Comparison of ENCODE assay signal across 9 mouse cellular contexts in genomic region chr5:120649374-120649933, GRCm38 (mm10). TPM values are rescaled to one million over a fixed set of nuclear protein-coding genes. Genes with fewer than 3 reads are reported as not detected.
A peak's percentile ranks its signal among the peaks of the same experiment; 100 is the strongest.
DNase-seq lines count a peak whose midpoint lies in the region; ATAC-seq and TF ChIP-seq lines count a peak whose summit lies in the region.
"Had no signal": no experiment of that assay in that cellular context is flagged by ENCODE, and none has a peak within 500 bp of the region (broad histone marks: within the 10 kb centered on the region; RNA-seq: fewer than 3 reads in every experiment).

No protein-coding gene starts in this region.

- peak overlapping the region; percentile 86 for H3K27ac ChIP-seq in layer of hippocampus, adult 2 months
- H3K27ac ChIP-seq in bone marrow macrophage, adult 2 months (ENCODE audit: insufficient read depth, low read depth, low read length): no peak overlapping the region
- no peak overlapping the region for H3K27ac ChIP-seq in forebrain, embryonic 11.5 days (ENCODE audit: low read depth, low read length)
- no peak overlapping the region for H3K27ac ChIP-seq in liver, embryonic 12.5 days
- no peak overlapping the region for H3K27ac ChIP-seq in stomach, postnatal 0 days (replicated peaks)

- peak overlapping the region; percentile 71 for H3K4me3 ChIP-seq in layer of hippocampus, adult 2 months
- H3K4me3 ChIP-seq in bone marrow macrophage, adult 2 months (ENCODE audit: insufficient read depth, low read length): peak overlapping the region; percentile 60
- H3K4me3 ChIP-seq in forebrain, embryonic 11.5 days (ENCODE audit: low read depth, low read length): peak overlapping the region; percentile 14; the same call in 1 of the 2 replicates
- peak overlapping the region; percentile 40 for H3K4me3 ChIP-seq in liver, embryonic 12.5 days
- H3K4me3 ChIP-seq in stomach, postnatal 0 days (ENCODE audit: low read depth, low read length): peak overlapping the region; percentile 28
- H3K4me3 ChIP-seq: myocyte had no signal

- peak in 1 of 2 experiments; percentile 41 for DNase-seq in layer of hippocampus, adult 2 months (ENCODE audit: low spot score in 2 of 2)
- no peak for DNase-seq in layer of hippocampus, postnatal 36 days
- peak; percentile 68 for DNase-seq in forebrain, embryonic 11.5 days (ENCODE audit: low spot score)
- DNase-seq in stomach, postnatal 0 days (ENCODE audit: low spot score): no peak
- no peak for DNase-seq in B cell, adult 2 months
- no peak for DNase-seq in adrenal gland, postnatal 25 days

- no peak for TF ChIP-seq POLR2A in bone marrow macrophage, adult 2 months (IDR thresholded peaks at IDR 0.05; ENCODE audit: borderline replicate concordance, low read depth, low read length)

- no peak; the same call in 1 of the 2 replicates for TF ChIP-seq CTCF in layer of hippocampus, adult 2 months (conservative IDR thresholded peaks at IDR 0.05)
- no peak for TF ChIP-seq CTCF in bone marrow macrophage, adult 2 months (IDR thresholded peaks at IDR 0.05; ENCODE audit: low read depth, low read length)
- 0 out of 2 replicates have a peak, but pooled peaks have one; percentile 22 for TF ChIP-seq CTCF in stomach, postnatal 0 days (IDR thresholded peaks at IDR 0.05; ENCODE audit: low read depth)

- peak overlapping the region; percentile 49 for H3K4me2 ChIP-seq in forebrain, embryonic 11.5 days (ENCODE audit: low read depth, low read length, severe bottlenecking)
- H3K4me2 ChIP-seq in liver, embryonic 12.5 days: peak overlapping the region; percentile 74
- peak overlapping the region; percentile 54 for H3K4me2 ChIP-seq in stomach, postnatal 0 days (replicated peaks; ENCODE audit: low read depth)

- no peak overlapping the region for H3K9ac ChIP-seq in forebrain, embryonic 11.5 days (ENCODE audit: low read length)
- 0 out of 2 replicates have a peak overlapping the region, but pooled peaks have one; percentile 17 for H3K9ac ChIP-seq in liver, embryonic 12.5 days
- no peak overlapping the region for H3K9ac ChIP-seq in stomach, postnatal 0 days (ENCODE audit: low read length)

- no peak for TF ChIP-seq EP300 in stomach, postnatal 0 days (optimal IDR thresholded peaks at IDR 0.05)

- 2% methylated on average over 21 of the region's 21 CpGs for WGBS in forebrain, embryonic 11.5 days
- 4% methylated on average over 21 of the region's 21 CpGs for WGBS in liver, embryonic 12.5 days (ENCODE audit: insufficient replicate concordance)
- 2% methylated on average over 21 of the region's 21 CpGs for WGBS in stomach, postnatal 0 days

- H3K27me3 ChIP-seq in forebrain, embryonic 11.5 days (ENCODE audit: control insufficient read depth, insufficient read depth, low read length): peaks cover 30% of the 10 kb centered on the region
- H3K27me3 ChIP-seq in liver, embryonic 12.5 days (replicated peaks): peaks cover 82% of the 10 kb centered on the region
- 0 out of 2 replicates have a peak, but pooled peaks cover 3% of the 10 kb centered on the region for H3K27me3 ChIP-seq in stomach, postnatal 0 days (ENCODE audit: control insufficient read depth, insufficient read depth, low read length)

- H3K9me3 ChIP-seq in forebrain, embryonic 11.5 days (ENCODE audit: control insufficient read depth, low read length): no peaks in the 10 kb centered on the region
- H3K9me3 ChIP-seq in liver, embryonic 12.5 days (replicated peaks): no peaks in the 10 kb centered on the region
- no peaks in the 10 kb centered on the region for H3K9me3 ChIP-seq in stomach, postnatal 0 days (ENCODE audit: control insufficient read depth, low read length)

- peaks cover 10% of the 10 kb centered on the region for H3K4me1 ChIP-seq in bone marrow macrophage, adult 2 months (ENCODE audit: control insufficient read depth, insufficient read depth, low read length)
- peaks cover 10% of the 10 kb centered on the region; the same call in 1 of the 2 replicates for H3K4me1 ChIP-seq in forebrain, embryonic 11.5 days (replicated peaks; ENCODE audit: control insufficient read depth, insufficient read depth, low read length)
- peaks cover 33% of the 10 kb centered on the region for H3K4me1 ChIP-seq in liver, embryonic 12.5 days
- 0 out of 2 replicates have a peak, but pooled peaks cover 2% of the 10 kb centered on the region for H3K4me1 ChIP-seq in stomach, postnatal 0 days (replicated peaks; ENCODE audit: control insufficient read depth, insufficient read depth)

- H3K36me3 ChIP-seq in forebrain, embryonic 11.5 days (ENCODE audit: control insufficient read depth, insufficient read depth, low read length): no peaks in the 10 kb centered on the region
- no peaks in the 10 kb centered on the region for H3K36me3 ChIP-seq in liver, embryonic 12.5 days
- no peaks in the 10 kb centered on the region for H3K36me3 ChIP-seq in stomach, postnatal 0 days (ENCODE audit: control insufficient read depth, insufficient read depth, low read length)

- ATAC-seq in forebrain, embryonic 11.5 days (replicated peaks; ENCODE audit: low FRiP score): peak; percentile 55
- ATAC-seq in liver, embryonic 12.5 days: peak; percentile 36; the same call in 1 of the 2 replicates
- peak; percentile 53 for ATAC-seq in stomach, postnatal 0 days (ENCODE audit: low FRiP score, low TSS enrichment)

RNA-seq across cellular contexts. Expression of gene Rasal1, which starts 0.8 kb away (rescaled TPM):
- 10 to 100 TPM; 91.9 to 96.6 TPM for total RNA-seq in layer of hippocampus, adult 2 months (2021)
- total RNA-seq in layer of hippocampus, postnatal 36 days (2021): 10 to 100 TPM; 91.6 to 92.0 TPM
- 0.65 TPM in 1 of 2 replicates, not detected in the other for polyA plus RNA-seq in bone marrow macrophage, adult 2 months (2012; ENCODE audit: insufficient read depth, insufficient read length, missing spikeins)
- not detected in 2 replicates for polyA plus RNA-seq in forebrain, embryonic 11.5 days (2014; fragmentation: Nextera tagmentation; extraction: Ambion mirVana)
- 0.19 and 0.20 TPM in 2 replicates for polyA plus RNA-seq in liver, embryonic 12.5 days (2016; fragmentation: Nextera tagmentation; extraction: Ambion mirVana)
- 0.08 and 0.44 TPM in 2 replicates for polyA plus RNA-seq in stomach, postnatal 0 days (2015; fragmentation: Nextera tagmentation; extraction: Ambion mirVana)
- 19.6 and 20.0 TPM in 2 replicates for total RNA-seq in adrenal gland, postnatal 25 days (2021)

RNA-seq across cellular contexts. Expression of gene Cfap73, which starts 15.4 kb away (rescaled TPM):
- total RNA-seq in layer of hippocampus, adult 2 months (2021): under 1 TPM in 1 of 2 experiments, not detected in 1; 0.39 TPM
- under 1 TPM in 1 of 2 experiments, not detected in 1; 0.77 TPM for total RNA-seq in layer of hippocampus, postnatal 36 days (2021)
- not detected in 2 replicates for polyA plus RNA-seq in bone marrow macrophage, adult 2 months (2012; ENCODE audit: insufficient read depth, insufficient read length, missing spikeins)
- not detected in 2 replicates for polyA plus RNA-seq in forebrain, embryonic 11.5 days (2014; fragmentation: Nextera tagmentation; extraction: Ambion mirVana)
- polyA plus RNA-seq in liver, embryonic 12.5 days (2016; fragmentation: Nextera tagmentation; extraction: Ambion mirVana): not detected in 2 replicates
- polyA plus RNA-seq in stomach, postnatal 0 days (2015; fragmentation: Nextera tagmentation; extraction: Ambion mirVana): 0.10 TPM in 1 of 2 replicates, not detected in the other
- 2.8 and 3.1 TPM in 2 replicates for total RNA-seq in adrenal gland, postnatal 25 days (2021)
- polyA plus RNA-seq: myocyte had no signal

RNA-seq across cellular contexts. Expression of gene Ddx54, which starts 36.9 kb away (rescaled TPM):
- total RNA-seq in layer of hippocampus, adult 2 months (2021): 10 to 100 TPM; 36.8 to 37.2 TPM
- 10 to 100 TPM; 34.4 to 39.5 TPM for total RNA-seq in layer of hippocampus, postnatal 36 days (2021)
- polyA plus RNA-seq in bone marrow macrophage, adult 2 months (2012; ENCODE audit: insufficient read depth, insufficient read length, missing spikeins): 20.3 and 20.4 TPM in 2 replicates
- 45.2 and 45.7 TPM in 2 replicates for polyA plus RNA-seq in forebrain, embryonic 11.5 days (2014; fragmentation: Nextera tagmentation; extraction: Ambion mirVana)
- polyA plus RNA-seq in liver, embryonic 12.5 days (2016; fragmentation: Nextera tagmentation; extraction: Ambion mirVana): 35.0 and 36.3 TPM in 2 replicates
- 22.5 and 23.0 TPM in 2 replicates for polyA plus RNA-seq in stomach, postnatal 0 days (2015; fragmentation: Nextera tagmentation; extraction: Ambion mirVana)
- 50.5 and 54.7 TPM in 2 replicates for total RNA-seq in adrenal gland, postnatal 25 days (2021)

RNA-seq across cellular contexts. Expression of gene Rita1, which starts 37.1 kb away (rescaled TPM):
- 10 to 100 TPM; 23.7 to 28.0 TPM for total RNA-seq in layer of hippocampus, adult 2 months (2021)
- total RNA-seq in layer of hippocampus, postnatal 36 days (2021): 10 to 100 TPM; 29.1 to 29.6 TPM
- 3.8 and 4.0 TPM in 2 replicates for polyA plus RNA-seq in bone marrow macrophage, adult 2 months (2012; ENCODE audit: insufficient read depth, insufficient read length, missing spikeins)
- polyA plus RNA-seq in forebrain, embryonic 11.5 days (2014; fragmentation: Nextera tagmentation; extraction: Ambion mirVana): 10.2 and 10.6 TPM in 2 replicates
- polyA plus RNA-seq in liver, embryonic 12.5 days (2016; fragmentation: Nextera tagmentation; extraction: Ambion mirVana): 7.3 and 8.4 TPM in 2 replicates
- 12.1 TPM in 2 replicates for polyA plus RNA-seq in stomach, postnatal 0 days (2015; fragmentation: Nextera tagmentation; extraction: Ambion mirVana)
- total RNA-seq in adrenal gland, postnatal 25 days (2021): 15.9 and 17.5 TPM in 2 replicates

Comparison
In these comparisons a context has a peak if more than half of its experiments do, and no peak if none do; other contexts are left out.
1. H3K4me3 ChIP-seq: peak in every context shown above with its lines; median percentile 71 in layer of hippocampus, adult 2 months; 60 in bone marrow macrophage, adult 2 months; 40 in liver, embryonic 12.5 days; 28 in stomach, postnatal 0 days; 14 in forebrain, embryonic 11.5 days.